Mouse (Mus musculus): Measurements from ENCODE around the gene Cacng7.

Cacng7 gene

GRCm38 (mm10) chr7:3389444-3390412 is 57.0 kb downstream of the Cacng7 start:
- in situ Hi-C loops (cut with MboI, MseI): no loop called here

DNA sequence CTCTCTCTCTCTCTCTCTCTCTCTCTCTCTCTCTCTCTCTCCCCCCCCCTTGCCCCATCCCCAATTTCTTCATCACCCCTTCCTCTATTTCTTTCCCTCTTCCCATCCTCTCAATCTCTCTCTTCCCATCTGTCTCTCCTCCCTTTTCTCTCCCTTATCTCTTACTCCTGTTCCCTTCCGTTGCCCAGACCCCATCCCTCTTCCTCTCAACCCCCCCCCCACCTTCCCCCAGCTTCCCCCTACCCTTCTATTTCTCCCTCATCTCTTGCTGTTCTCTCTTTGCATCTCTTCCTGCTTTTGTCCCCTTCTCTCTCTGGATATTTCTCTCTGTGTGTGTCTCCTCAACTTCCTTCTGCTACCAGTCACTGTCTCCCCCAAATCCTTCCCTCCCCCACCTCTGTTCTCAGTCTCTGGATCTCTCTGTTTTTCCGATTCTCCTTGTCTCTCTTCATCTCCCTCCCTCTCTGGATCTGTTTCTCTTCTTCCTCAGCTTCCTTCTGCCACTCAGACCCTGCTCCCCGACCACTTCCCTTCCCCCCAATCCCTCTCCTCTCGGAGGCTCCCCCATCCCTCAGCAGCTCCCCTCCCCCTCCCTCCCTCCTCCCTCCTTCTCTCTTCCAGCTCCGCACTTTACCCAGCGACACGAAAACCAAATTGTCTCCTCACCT is 57.8 kb downstream of the Cacng7 start, which contains the start of gene Cacng8:
Gene Cacng8, plus strand, starts transcription at position 271 of the 668 bp plus-strand sequence.
- in situ Hi-C loops (cut with MboI, MseI): no loop called here

DNA sequence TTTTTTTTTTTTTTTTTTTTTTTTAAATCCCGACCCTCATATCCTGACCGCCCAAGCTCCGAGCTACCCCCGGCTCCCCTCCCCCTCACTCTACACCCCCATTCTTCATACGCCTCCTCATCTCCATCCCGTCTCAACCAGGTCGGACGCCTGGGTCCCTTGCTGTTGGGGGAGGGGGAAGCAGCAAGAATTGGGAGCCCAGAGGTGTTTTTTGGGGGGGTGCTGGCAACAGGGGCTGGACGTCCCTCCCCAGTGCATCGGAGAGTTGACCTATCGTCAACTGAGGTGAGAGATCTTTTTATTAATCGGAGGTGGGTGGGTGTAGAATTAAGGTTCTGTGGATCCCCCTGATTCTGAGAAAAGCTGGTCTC is 58.3 kb downstream of the Cacng7 start:
- in situ Hi-C loops (cut with MboI, MseI): no loop called here

GRCm38 (mm10) chr7:3391809-3392208 is 59.1 kb downstream of the Cacng7 start:
- in situ Hi-C loops (cut with MboI, MseI): no loop called here

DNA sequence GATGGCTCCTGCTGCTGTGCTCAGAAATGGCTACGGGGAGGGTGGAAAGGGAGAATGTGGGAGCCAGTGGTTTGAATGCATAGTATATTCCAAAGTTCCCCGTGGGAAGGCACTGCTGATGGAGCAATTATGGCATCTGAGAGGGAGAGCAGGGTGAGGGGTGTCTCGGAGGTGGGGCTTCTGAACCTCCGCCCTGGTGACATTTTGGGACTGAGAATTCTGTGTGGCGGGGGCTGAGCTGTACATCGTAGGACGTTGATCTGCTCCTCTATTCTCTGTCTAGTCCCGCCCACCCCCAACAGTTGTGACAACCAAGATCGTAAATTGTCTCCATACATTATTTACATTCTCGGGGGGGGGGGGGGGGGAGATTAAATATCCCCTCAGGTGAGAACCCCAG is 64.6 kb downstream of the Cacng7 start:
- in situ Hi-C loops (cut with MboI, MseI): loop anchor here (5.0 kb wide), 1 partner anchor 90 kb away; no protein-coding TSS in a partner anchor

DNA sequence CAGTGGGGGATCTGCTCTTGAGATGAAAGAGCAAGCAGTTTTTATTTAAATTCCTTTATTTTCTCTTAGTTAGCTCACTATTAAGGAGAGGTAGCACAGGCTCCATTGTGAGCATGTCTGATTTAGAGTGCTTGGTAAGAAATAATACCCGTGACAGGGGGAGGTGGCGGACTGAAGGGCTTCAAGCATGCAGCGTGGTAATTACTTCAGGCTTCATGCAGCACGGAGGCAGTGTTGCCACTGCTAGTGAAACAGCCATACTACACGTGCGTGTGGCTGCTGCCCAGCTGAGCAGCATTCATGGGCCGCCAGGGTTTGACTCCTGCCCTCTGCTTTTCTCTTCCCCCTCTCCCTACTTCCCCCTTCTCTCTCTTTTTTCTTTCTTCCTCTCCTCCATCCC is 65.0 kb downstream of the Cacng7 start:
- in situ Hi-C loops (cut with MboI, MseI): loop anchor here (5.0 kb wide), 1 partner anchor 90 kb away; no protein-coding TSS in a partner anchor

GRCm38 (mm10) chr7:3398363-3398762 is 65.6 kb downstream of the Cacng7 start:
- in situ Hi-C loops (cut with MboI, MseI): loop anchor here (5.0 kb wide), 1 partner anchor 91 kb away; no protein-coding TSS in a partner anchor

- in situ Hi-C loops (cut with MboI, MseI): loop anchor here (5.0 kb wide), 1 partner anchor 93 kb away; no protein-coding TSS in a partner anchor
Observed at GRCm38 (mm10) chr7:3399937-3400336, 67.2 kb downstream of the Cacng7 start.

DNA sequence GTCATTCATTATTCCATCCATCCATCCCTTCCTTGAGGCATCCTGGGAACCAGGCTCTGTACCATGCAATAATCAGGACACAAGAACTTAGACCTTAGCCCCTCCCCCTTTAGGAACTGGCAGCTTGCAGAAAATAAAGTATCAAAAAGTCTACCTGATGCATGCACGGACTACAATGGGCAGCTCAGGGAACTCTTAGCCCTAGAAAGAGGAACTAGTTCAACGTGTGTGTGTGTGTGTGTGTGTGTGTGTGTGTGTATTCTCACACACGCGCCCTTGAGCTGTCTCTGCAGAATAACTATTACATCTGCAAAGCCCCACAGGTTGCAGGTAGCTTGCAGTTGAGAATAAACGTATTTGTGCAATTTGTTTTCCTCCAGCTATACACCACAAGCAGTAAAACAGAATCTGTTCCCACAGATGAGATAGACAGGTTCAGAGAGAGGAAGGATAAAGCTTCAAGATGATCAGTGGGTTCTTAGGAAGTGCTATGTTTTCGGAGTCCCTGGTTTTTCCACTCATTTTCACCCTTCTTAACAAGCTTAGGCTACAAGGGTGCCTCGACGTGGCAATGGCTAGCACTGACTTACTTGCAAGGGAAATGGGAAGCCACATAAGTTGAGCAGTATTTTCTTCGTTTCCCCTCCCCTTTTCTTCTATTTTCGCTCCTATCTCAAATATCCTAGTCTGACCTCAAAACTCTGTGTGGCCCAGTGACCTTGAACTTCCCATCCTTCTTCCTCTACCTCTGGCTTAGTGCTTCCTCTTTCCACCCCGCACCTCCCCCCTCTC is 77.2 kb downstream of the Cacng7 start:
- in situ Hi-C loops (cut with MboI, MseI): no loop called here

DNA sequence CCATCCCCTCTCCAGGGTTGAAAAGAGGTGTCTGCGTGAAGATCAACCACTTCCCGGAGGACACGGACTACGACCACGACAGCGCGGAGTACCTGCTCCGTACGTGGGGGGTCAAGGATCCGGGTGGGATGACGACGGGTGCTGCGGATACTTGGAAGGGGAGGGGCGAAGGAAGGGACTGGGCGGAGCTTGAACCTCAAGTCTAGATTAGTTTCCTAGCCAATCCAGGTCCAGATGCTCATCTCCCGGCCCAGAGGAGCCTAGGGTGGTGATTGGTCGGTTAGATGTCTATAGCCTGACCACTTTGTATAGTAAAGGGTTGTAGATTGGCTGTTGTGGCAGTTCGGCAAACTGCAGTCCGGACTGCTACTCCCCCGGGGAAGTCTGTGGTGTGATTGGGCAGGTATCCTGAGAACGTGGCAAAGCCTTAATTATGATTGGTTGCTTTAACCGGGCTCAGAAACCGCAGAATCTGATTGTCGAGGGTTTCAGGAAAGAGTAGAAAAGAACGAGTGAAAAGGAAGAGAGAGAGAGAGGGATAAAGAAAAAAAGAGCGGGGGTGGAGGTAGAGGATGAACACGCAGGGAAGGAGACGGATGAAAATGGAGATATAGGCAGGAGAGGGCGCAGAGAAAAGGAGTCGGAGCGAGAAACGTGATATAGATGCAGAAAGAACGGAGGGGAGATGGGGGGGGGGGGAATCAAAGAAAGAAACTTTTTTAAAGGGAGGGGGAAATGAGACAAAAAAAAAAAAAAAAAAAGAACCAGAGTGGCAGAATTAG is 78.6 kb downstream of the Cacng7 start:
- in situ Hi-C loops (cut with MboI, MseI): no loop called here

DNA sequence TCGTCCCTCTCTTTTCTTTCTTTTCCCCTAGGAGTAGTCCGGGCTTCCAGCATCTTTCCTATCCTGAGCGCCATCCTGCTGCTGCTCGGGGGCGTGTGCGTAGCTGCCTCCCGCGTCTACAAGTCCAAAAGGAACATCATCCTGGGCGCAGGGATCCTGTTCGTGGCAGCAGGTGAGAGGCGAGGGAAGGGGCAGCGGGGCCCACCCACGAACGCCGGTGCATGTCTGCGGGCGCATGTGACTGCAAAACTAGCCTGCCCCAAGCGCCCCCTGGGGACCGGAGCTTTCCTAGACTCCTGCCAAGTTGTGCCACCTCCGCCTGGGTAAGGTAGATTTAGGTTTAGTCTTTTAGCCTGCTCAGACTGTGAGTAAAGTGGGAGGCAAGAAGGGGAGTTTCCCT is 79.3 kb downstream of the Cacng7 start:
- in situ Hi-C loops (cut with MboI, MseI): no loop called here

GRCm38 (mm10) chr7:3414888-3415287 is 82.1 kb downstream of the Cacng7 start:
- in situ Hi-C loops (cut with MboI, MseI): no loop called here

GRCm38 (mm10) chr7:3415378-3415777 is 82.6 kb downstream of the Cacng7 start:
- in situ Hi-C loops (cut with MboI, MseI): no loop called here

Measured in T-helper 1 cell (primary cell).